Mouse (Mus musculus): ENCODE measurements around the gene Prkg1. TPM values are rescaled to one million over a fixed set of nuclear protein-coding genes. Genes with fewer than 3 reads are reported as not detected.

Prkg1 gene
- polyA plus RNA-seq, 1 experiment from 2014 or later = 4.1 TPM

DNA sequence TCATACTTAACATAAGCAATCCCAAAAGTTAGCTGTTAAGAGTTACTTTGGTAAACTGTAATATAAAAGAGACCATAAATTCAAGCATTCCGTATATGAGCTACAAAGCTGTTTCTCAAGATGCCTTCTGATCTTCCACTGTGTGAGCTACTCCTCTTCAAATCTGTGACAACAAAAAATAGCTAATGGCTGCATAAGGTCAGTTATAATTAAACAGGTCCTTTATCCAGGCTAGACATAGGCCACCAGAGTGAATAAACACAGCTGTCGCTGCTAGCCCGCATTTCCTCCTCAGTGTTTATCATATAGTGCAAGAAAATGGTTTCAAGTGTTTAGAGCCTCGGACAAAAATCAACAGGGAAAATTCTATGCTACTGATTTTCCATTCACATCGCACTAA, 218.8 kb downstream of the Prkg1 start:
- Histone ChIP-seq H3K27me3 (ENCODE audit: insufficient read depth, poor library complexity, severe bottlenecking) (no peaks in the 10 kb centered on the region), H3K27ac (no peak overlapping the region), H3K4me1 (replicated peaks) (no peaks in the 10 kb centered on the region), H3K9me3 (no peaks in the 10 kb centered on the region), H3K36me3 (no peaks in the 10 kb centered on the region), H3K4me3 (no peak overlapping the region)
- DNase-seq (ENCODE audit: low spot score) = no peak
- 82% methylated on average over 5 of the region's 5 CpGs for whole genome bisulfite sequencing

DNA sequence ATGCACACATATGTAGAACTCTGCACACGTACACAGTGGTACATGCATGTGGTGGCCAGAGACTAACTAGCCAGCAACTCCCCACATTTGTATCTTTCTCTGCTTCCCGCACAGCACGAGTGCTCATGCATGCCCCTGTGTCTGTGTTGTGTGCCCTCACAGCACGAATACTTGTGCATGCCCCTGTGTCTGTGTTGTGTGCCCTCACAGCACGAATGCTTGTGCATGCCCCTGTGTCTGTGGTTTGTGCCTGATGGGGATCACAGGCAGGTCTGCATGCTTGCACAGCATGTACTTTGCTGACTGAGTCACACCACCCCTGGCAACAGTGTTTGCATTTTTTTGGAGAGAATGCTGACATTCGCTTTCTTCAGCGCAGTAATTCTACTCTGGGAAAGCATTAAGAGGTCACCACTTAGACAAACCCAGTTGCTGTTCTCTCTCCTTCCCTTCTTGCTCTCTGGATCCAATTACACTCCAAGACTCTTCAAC, 233.5 kb downstream of the Prkg1 start:
- WGBS = 49% methylated on average over 7 of the region's 7 CpGs
- Histone ChIP-seq H3K4me1 (replicated peaks) (peaks cover 9% of the 10 kb centered on the region; the same call in 1 of the 2 replicates), H3K9me3 (no peaks in the 10 kb centered on the region), H3K36me3 (no peaks in the 10 kb centered on the region), H3K4me3 (no peak overlapping the region), H3K27ac (no peak overlapping the region), H3K27me3 (ENCODE audit: insufficient read depth, poor library complexity, severe bottlenecking) (no peaks in the 10 kb centered on the region)
- DNase-seq (ENCODE audit: low spot score) = peak; percentile 41

DNA sequence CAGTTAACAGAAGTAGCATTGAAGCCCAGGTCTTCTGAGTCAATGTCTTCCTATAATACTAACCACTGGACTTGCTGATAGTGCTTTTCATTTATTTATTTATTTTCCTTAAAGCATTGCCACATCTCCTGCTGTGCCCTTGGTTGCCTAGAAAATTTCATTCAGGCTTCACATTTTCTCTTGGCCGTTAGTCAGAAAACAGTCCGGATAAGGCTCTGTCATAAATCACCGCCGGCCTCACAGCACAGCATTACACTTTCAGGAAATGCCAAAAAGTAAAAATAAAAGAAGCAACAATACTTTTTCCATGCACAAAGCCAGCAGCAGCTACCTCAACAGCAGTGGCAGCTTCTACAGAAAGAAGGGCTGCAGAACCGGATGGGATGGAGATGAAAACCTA, 234.2 kb downstream of the Prkg1 start:
- peaks cover 9% of the 10 kb centered on the region; the same call in 1 of the 2 replicates for H3K4me1 ChIP-seq (replicated peaks)
- no peaks in the 10 kb centered on the region for H3K9me3 ChIP-seq
- no peaks in the 10 kb centered on the region for H3K27me3 ChIP-seq (ENCODE audit: insufficient read depth, poor library complexity, severe bottlenecking)
- no peak overlapping the region for H3K4me3 ChIP-seq
- WGBS = 55% methylated on average over 5 of the region's 5 CpGs
- no peak for DNase-seq (ENCODE audit: low spot score)
- no peaks in the 10 kb centered on the region for H3K36me3 ChIP-seq
- no peak overlapping the region for H3K27ac ChIP-seq

DNA sequence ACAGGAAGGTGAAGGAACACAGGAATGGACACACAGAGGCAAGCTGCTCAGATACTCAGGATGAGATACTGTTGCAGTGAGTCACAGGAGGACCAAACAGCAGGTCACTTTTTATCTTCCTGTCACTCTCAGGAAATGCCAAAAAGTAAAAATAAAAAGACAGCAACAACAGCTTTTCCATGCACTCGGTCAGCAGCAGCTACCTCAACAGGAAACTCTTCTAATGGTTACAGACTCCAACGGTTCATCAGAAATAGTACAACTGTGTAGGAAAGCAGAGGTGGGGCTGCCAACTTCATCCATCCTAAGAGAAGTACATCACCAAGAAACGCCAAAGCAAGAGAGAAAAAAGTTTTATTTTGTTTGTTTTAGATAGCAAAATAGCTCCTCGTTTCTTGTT, 234.9 kb downstream of the Prkg1 start:
- no peaks in the 10 kb centered on the region for H3K9me3 ChIP-seq
- no peak for DNase-seq (ENCODE audit: low spot score)
- no peaks in the 10 kb centered on the region for H3K27me3 ChIP-seq (ENCODE audit: insufficient read depth, poor library complexity, severe bottlenecking)
- no peaks in the 10 kb centered on the region for H3K36me3 ChIP-seq
- H3K4me1 ChIP-seq (replicated peaks) = peaks cover 9% of the 10 kb centered on the region; the same call in 1 of the 2 replicates
- H3K4me3 ChIP-seq = no peak overlapping the region
- 73% methylated on average over 4 of the region's 4 CpGs for WGBS
- no peak overlapping the region for H3K27ac ChIP-seq

DNA sequence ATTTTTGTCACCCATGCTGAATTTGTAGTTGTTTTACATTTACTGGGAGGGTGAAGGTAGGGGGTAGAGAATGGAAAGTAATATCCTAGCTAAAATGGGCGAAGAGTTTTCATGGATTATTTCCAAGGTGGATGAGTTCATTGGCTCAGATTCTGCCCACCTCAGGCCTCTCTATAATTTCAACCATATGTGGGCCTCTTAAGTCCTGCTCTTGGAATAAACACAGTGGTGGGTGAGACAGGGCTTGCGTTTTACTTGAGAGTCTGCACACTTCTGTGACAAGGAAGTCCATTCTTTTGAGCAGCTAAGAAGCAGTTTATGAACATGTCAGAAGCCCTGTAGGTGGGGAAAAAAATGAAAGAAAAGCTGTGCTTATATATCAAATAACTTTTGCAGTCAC, 250.3 kb downstream of the Prkg1 start:
- no peak for DNase-seq (ENCODE audit: low spot score)
- Histone ChIP-seq H3K4me1 (replicated peaks) (no peaks in the 10 kb centered on the region), H3K36me3 (no peaks in the 10 kb centered on the region), H3K4me3 (no peak overlapping the region), H3K9me3 (no peaks in the 10 kb centered on the region), H3K27ac (no peak overlapping the region), H3K27me3 (ENCODE audit: insufficient read depth, poor library complexity, severe bottlenecking) (no peaks in the 10 kb centered on the region)
- 67% methylated on average over 2 of the region's 2 CpGs for WGBS

DNA sequence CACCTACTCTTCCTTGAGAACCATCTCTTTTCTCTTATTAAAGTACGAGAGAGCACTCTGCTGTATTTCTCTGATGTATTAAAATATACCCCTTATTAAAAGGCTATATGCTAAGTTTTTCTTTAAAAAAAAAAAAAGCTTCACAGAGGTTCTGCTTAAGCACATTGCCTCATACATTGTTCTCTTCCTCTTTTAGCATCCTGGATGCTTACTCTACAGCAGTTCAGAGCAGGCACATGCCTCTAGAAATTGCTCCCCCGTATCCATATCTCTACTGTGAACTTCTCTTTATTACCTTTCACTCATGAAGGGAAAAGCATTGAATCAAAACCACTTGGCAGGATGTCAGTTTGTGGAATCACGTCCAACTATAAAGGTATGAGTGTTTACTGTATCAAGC, 257.0 kb downstream of the Prkg1 start:
- Histone ChIP-seq H3K4me3 (no peak overlapping the region), H3K4me1 (replicated peaks) (no peaks in the 10 kb centered on the region), H3K27me3 (ENCODE audit: insufficient read depth, poor library complexity, severe bottlenecking) (no peaks in the 10 kb centered on the region), H3K36me3 (no peaks in the 10 kb centered on the region), H3K9me3 (no peaks in the 10 kb centered on the region), H3K27ac (no peak overlapping the region)
- no peak for DNase-seq (ENCODE audit: low spot score)
- WGBS = 85% methylated on average over 3 of the region's 3 CpGs

DNA sequence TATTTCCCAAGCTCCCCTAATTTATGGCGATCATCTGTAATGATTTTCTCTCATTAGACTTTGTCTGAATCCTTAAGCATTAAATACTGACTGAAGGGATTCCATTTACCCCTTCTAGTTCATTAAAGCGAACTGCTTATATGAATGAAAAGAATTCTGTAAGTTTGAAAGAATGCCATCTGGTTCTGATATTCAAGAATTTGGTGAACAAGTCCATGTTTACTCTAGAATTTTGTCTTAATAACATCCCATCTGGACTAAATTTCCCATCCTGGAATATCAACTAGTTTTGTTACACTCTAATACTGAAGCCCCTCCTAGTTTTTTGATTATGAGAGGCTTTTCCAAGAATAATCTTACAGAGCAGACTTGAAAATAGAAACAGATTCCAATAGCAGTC, 258.5 kb downstream of the Prkg1 start:
- H3K4me3 ChIP-seq = no peak overlapping the region
- no peaks in the 10 kb centered on the region for H3K27me3 ChIP-seq (ENCODE audit: insufficient read depth, poor library complexity, severe bottlenecking)
- 83% methylated on average over 2 of the region's 2 CpGs for WGBS
- H3K9me3 ChIP-seq = no peaks in the 10 kb centered on the region
- no peak overlapping the region for H3K27ac ChIP-seq
- no peak for DNase-seq (ENCODE audit: low spot score)
- H3K36me3 ChIP-seq = no peaks in the 10 kb centered on the region
- H3K4me1 ChIP-seq (replicated peaks) = no peaks in the 10 kb centered on the region

DNA sequence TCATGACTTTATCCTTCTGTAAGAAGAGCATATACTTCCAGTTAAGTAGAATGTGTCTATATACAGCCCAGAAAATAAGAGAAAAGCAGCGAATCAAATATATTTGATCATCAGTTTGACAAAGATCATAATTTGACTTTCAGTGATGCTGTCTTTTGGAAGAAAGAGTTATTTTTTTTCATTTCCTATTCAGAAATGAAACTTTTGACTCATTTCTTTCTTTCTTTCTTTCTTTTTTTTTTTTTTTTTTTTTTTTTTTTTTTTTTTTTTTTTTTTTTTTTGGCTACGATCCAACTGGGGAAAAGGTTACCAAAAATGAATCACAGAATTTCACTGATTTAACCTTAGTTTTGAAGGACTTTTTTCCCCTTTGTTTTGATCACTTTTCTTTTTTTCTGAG, 259.8 kb downstream of the Prkg1 start:
- Histone ChIP-seq H3K27me3 (ENCODE audit: insufficient read depth, poor library complexity, severe bottlenecking) (no peaks in the 10 kb centered on the region), H3K36me3 (no peaks in the 10 kb centered on the region), H3K4me1 (replicated peaks) (no peaks in the 10 kb centered on the region), H3K27ac (no peak overlapping the region), H3K4me3 (no peak overlapping the region), H3K9me3 (no peaks in the 10 kb centered on the region)
- 94% methylated on average over 2 of the region's 2 CpGs for WGBS
- no peak for DNase-seq (ENCODE audit: low spot score)

DNA sequence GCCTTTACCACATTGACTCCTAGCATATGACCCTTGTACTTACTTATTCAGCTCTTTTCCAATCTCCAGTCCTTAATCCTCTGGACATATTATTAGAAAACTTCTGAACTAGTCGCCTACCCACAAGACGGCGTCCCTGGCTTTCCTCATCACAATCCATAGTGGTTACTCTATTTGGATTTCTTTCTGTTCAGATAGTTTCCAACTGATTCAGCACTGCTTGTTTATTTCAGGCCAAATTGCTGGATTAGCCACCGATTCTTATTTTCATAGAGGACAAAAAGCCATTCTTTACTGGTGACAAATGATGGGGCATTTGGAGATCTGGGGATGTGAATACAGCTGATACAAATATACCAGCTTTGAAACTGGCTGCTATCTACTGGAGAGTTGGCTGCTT, 267.4 kb downstream of the Prkg1 start:
- H3K4me3 ChIP-seq = no peak overlapping the region
- no peaks in the 10 kb centered on the region for H3K4me1 ChIP-seq (replicated peaks)
- H3K27me3 ChIP-seq (ENCODE audit: insufficient read depth, poor library complexity, severe bottlenecking) = no peaks in the 10 kb centered on the region
- no peaks in the 10 kb centered on the region for H3K36me3 ChIP-seq
- no peaks in the 10 kb centered on the region for H3K9me3 ChIP-seq
- WGBS = 94% methylated on average over 4 of the region's 4 CpGs
- DNase-seq (ENCODE audit: low spot score) = no peak
- H3K27ac ChIP-seq = no peak overlapping the region

DNA sequence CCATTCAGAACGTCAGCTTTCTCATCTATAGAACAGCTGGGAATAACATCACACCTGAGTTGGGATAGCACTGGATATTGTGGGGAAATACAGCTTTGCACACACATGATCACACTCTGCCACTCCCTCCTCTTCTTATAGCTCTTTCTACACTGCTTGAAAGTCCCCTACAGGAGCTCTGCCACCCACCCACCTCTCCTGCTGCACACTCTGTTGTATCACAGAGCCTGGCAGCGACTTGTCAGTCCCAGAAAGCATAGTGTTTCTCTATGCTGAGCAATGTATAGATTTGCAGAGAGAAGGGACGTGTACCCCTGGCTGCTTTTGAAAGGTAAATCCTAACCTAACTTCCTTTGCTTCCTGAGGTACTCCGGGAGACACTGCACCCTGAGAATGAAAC, 275.2 kb downstream of the Prkg1 start:
- DNase-seq (ENCODE audit: low spot score) = no peak
- Histone ChIP-seq H3K36me3 (no peaks in the 10 kb centered on the region), H3K27ac (no peak overlapping the region), H3K9me3 (no peaks in the 10 kb centered on the region), H3K27me3 (ENCODE audit: insufficient read depth, poor library complexity, severe bottlenecking) (no peaks in the 10 kb centered on the region), H3K4me1 (replicated peaks) (no peaks in the 10 kb centered on the region), H3K4me3 (no peak overlapping the region)
- 76% methylated on average over 4 of the region's 4 CpGs for WGBS

DNA sequence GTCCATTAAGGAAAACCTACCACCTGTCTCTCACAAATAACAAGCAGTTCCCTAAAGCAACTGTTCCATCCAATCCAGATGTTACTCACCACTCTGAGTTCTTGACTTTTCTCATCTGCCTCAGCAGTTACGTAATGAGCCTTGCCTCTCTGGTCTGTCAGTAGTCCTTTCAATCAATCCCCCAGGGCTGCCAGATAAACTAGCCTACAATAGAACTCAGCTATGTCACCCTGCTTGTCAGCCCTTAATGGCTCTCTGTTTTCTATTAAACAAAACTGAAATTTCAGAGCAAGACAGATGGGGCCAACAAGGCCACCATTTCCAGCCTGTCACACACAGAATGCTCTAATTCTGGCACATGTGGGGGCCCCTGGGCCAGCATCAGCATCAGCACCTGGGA, 293.1 kb downstream of the Prkg1 start:
- H3K4me1 ChIP-seq (replicated peaks) = peaks cover 3% of the 10 kb centered on the region; the same call in 1 of the 2 replicates
- no peak overlapping the region for H3K27ac ChIP-seq
- H3K27me3 ChIP-seq (ENCODE audit: insufficient read depth, poor library complexity, severe bottlenecking) = no peaks in the 10 kb centered on the region
- no peaks in the 10 kb centered on the region for H3K36me3 ChIP-seq
- DNase-seq (ENCODE audit: low spot score) = peak; percentile 5
- no peaks in the 10 kb centered on the region for H3K9me3 ChIP-seq
- 37% methylated on average over 1 of the region's 1 CpGs for WGBS
- H3K4me3 ChIP-seq = no peak overlapping the region

DNA sequence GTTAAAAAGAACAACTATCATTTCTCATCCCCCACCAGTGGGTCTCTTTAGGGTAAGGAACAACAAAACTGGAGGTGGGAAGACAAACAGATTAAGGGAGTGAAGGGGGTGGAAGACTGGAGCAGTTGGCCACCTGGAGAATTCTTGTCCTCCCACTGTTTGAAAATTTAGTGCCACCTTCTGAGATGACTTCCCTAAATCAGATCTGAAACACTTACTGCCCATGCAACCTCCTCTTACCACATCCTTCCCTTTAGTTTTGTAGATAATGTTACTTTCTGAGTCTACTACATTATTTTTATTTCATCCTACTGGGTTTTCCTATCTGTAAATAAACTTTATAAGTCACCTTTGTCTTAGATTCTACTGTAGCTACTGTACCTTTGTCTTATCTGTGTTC, 304.6 kb downstream of the Prkg1 start:
- Histone ChIP-seq H3K4me1 (replicated peaks) (no peaks in the 10 kb centered on the region), H3K9me3 (no peaks in the 10 kb centered on the region)

DNA sequence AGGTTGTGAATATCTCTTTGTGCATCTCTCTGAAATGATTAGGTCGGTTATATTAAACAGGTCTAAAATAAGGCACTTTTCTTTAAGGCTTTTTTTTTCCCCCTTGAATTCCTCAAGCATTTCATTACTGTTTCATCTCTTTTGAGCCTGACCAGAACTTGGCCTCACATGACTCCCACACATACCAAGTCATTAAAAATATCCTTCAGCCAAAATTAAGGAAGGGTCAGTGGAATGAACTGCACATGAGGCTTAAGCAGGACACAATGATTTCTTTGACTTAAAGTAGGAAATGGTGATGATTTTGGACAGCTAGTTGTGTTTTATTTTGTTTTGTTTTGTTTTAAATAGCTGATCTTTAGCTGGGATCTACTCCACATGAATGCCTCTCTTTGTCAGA, 320.7 kb downstream of the Prkg1 start:
- Histone ChIP-seq H3K36me3 (no peaks in the 10 kb centered on the region), H3K27ac (no peak overlapping the region), H3K4me1 (replicated peaks) (no peaks in the 10 kb centered on the region), H3K27me3 (ENCODE audit: insufficient read depth, poor library complexity, severe bottlenecking) (no peaks in the 10 kb centered on the region), H3K9me3 (no peaks in the 10 kb centered on the region), H3K4me3 (no peak overlapping the region)
- WGBS = 87% methylated on average over 1 of the region's 1 CpGs
- no peak for DNase-seq (ENCODE audit: low spot score)

More for the DNA sequence above, 304.6 kb downstream of the Prkg1 start:
- no peaks in the 10 kb centered on the region for H3K27me3 ChIP-seq (ENCODE audit: insufficient read depth, poor library complexity, severe bottlenecking)
- H3K36me3 ChIP-seq = no peaks in the 10 kb centered on the region
- no peak overlapping the region for H3K27ac ChIP-seq
- H3K4me3 ChIP-seq = no peak overlapping the region
- DNase-seq (ENCODE audit: low spot score) = no peak

DNA sequence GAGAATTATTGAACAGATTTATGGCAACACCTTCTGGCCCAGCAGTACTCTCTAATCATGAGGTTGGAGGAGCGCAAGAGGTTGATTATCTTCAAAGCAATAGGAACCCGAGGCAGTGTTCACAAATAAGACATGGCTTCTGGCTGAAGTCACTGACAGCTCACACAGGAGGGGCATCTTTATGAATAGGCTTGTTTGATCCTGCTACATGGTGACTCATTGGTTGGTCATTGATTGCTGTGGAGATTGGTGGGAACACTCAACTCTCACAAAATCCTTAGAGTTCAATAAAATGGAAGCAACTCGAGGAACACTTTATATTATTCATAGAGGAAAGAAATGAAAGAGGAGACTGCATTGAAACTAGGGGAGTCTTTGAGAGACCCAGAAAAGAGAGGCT, 322.5 kb downstream of the Prkg1 start:
- Histone ChIP-seq H3K4me1 (replicated peaks) (no peaks in the 10 kb centered on the region), H3K4me3 (no peak overlapping the region), H3K9me3 (no peaks in the 10 kb centered on the region), H3K27ac (no peak overlapping the region), H3K36me3 (no peaks in the 10 kb centered on the region), H3K27me3 (ENCODE audit: insufficient read depth, poor library complexity, severe bottlenecking) (no peaks in the 10 kb centered on the region)
- WGBS = 82% methylated on average over 3 of the region's 3 CpGs
- no peak for DNase-seq (ENCODE audit: low spot score)

All from hindbrain, embryonic 10.5 days (tissue).